Mouse (Mus musculus) bone marrow macrophage, adult 2 months (primary cell): Measurements from ENCODE around the gene Tor4a.

ENCODE experiments used
- CTCF ChIP-seq: IDR thresholded peaks from 2 replicates; pipeline ENCODE4 v1.5.1; 2012; ENCODE audit warnings: low read depth, mild to moderate bottlenecking, low read length, moderate library complexity
- POLR2A ChIP-seq: IDR thresholded peaks from 2 replicates; pipeline ENCODE4 v1.6.1; 2012; ENCODE audit warnings: mild to moderate bottlenecking, low read depth, low read length, borderline replicate concordance

DNA sequence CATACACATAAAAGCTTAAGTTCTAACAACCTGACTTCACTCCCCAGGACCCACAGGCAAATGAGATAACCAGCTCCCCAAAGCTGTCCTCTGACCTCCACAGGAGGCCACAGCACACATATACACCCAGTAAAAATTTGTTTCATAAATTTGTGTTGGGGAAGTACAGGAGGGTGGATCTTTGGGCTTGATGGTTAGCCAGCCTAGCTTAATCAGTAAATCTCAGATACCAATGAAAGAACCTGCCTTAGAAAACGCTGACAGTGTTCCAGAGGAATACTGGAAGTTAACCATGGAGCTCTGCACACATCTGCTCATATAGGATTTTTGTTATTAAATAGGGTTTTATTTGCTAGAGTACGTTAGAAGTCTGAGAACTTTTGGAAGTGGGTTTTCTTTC is 21.0 kb upstream of the Tor4a start:
- no peak for TF ChIP-seq POLR2A
- TF ChIP-seq CTCF = no peak
